Mouse (Mus musculus): ENCODE results near the gene Sec22c. TPM values are rescaled to one million over a fixed set of nuclear protein-coding genes. Genes with fewer than 3 reads are reported as not detected.

Gene Sec22c
- total RNA-seq (2021), result 1 to 10 TPM; 6.0 to 8.8 TPM
- long read RNA-seq, experiment 1, partial matches to known transcripts, result 0 of 4 reads
- long read RNA-seq, experiment 1, other reads (novel, unspliced or antisense), result 4 of 4 reads
- long read RNA-seq, experiment 2, partial matches to known transcripts, result 0 of 3 reads
- long read RNA-seq, experiment 2, other reads (novel, unspliced or antisense), result 3 of 3 reads

GRCm38 (mm10) chr9:121704646-121705625 lies at the start of gene Sec22c:
Gene Sec22c, minus strand, starts transcription at chr9:121705490.
- DNase-seq (ENCODE audit: low spot score in 2 of 2), result peak; percentile 76 to 79

GRCm38 (mm10) chr9:121754624-121755023 lies 49.3 kb upstream of the Sec22c start:
- no peak for DNase-seq (ENCODE audit: low spot score in 2 of 2)

DNA sequence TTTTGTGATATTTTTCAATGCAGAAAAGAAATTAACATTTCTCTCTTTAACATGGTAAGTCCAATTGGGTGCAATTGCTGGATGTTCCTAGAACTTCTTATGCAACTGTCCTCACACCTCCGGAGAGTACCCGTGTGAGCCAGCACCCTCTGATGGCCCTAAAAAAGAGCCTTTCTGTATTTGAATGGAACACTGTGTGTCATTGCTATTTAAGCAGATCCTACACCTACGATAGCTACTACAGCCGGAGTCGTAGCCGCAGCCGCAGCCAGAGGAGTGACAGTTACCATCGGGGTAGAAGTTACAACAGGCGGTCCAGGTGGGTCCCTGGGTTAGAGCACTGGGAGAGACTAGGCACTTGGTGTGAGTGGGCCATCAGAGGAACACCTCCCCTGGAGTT lies 47.5 kb upstream of the Sec22c start:
- DNase-seq (ENCODE audit: low spot score in 2 of 2), result no peak

GRCm38 (mm10) chr9:121744051-121744450 lies 38.8 kb upstream of the Sec22c start:
- no peak for DNase-seq (ENCODE audit: low spot score in 2 of 2)

DNA sequence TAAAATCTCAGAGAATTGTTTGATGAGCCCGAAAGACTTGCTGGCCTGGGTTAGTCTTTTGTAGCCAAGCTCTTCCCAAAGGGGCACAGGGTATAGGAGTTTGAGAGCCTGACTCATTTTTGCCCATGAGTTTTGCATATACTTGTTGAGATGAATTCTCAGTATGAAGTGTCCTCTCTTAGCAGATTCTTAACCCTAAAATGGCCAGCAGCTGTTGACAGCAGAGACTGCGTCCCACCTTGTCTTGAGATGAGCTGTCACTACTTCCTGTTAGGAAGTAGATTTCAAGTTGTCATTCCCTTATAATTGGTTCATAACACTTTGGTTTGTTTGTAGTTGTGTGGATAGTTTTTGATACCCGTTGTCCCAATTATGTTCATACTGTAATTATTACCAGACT lies 35.9 kb upstream of the Sec22c start:
- no peak for DNase-seq (ENCODE audit: low spot score in 2 of 2)

GRCm38 (mm10) chr9:121740490-121740889 lies 35.2 kb upstream of the Sec22c start:
- no peak for DNase-seq (ENCODE audit: low spot score in 2 of 2)

GRCm38 (mm10) chr9:121719347-121720331 lies 14.3 kb upstream of the Sec22c start:
- no peak for DNase-seq (ENCODE audit: low spot score in 2 of 2)

DNA sequence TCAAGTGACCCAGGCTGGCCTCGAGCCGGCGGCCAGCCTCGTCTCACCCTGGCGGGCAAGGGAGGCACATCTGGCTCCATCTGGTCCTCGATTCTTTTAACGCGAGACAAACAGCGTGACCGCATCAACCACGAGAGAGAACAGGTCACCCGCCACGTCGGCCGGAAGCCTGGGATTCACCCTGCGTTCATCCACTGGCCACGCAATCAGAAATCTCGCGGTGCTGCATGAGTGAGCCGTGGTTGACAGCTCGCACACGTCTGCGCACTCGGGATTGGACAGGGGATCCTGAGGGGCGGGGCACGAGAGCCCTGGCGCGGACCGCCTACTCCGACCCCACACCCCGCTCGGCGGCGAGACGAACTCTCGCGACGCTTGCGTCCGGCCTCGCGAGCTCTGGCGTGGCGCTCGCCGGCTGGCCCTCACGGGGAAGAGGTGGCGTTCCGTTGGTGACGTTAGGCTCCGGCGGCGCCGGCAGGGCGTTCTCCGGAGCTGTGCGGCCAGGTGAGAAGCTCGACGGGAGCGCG lies 13.6 kb upstream of the Sec22c start, which contains the start of gene Nktr:
Gene Nktr, plus strand, starts transcription at position 378 of the 527 bp plus-strand sequence.
- peak; percentile 88 to 93 for DNase-seq (ENCODE audit: low spot score in 2 of 2)

DNA sequence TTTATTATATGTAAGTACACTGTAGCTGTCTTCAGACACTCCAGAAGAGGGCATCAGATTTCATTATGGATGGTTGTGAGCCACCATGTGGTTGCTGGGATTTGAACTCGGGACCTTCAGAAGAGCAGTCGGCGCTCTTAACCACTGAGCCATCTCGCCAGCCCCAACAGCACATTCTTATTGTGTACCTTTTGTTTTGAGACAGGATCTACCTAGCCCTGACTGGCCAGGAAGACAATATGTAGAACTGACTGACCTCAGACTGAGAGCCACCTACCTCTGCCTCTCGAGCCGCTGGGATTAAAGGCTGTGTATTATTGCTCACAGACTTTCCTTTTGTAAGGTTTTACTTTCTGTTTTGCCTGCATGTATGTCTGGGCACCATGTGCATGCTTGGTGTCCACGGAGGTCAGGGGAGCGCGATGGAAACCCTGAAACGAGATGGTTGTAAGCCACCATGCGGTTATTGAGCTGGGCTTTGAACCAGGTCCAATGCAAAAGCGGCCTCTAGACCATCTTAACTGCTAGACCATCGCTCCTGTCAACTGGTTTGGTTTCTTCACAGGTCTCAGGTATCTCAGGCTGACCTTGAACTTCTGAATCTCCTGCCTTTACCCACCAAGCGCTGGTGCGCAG lies 12.9 kb upstream of the Sec22c start:
- no peak for DNase-seq (ENCODE audit: low spot score in 2 of 2)

GRCm38 (mm10) chr9:121717048-121717447 lies 11.8 kb upstream of the Sec22c start:
- DNase-seq (ENCODE audit: low spot score in 2 of 2), result no peak

DNA sequence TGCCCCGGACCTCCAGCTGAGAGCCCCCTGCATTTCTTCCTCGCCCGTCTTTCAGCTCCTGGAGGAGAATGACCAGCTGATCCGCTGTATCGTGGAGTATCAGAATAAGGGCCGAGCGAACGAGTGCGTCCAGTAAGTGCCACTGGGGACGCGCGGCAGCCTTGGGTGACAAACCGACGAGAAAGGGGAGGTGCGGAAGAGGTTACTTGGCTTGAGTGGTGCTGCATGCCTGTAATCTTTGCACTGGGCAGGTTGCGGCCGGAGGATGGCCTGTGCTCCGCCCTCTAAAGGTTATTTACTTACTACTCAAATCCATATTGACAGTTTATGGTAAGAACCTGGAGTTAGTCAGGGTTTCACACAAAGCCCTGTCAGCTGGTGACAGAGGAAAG lies 5.3 kb upstream of the Sec22c start:
- no peak for DNase-seq (ENCODE audit: low spot score in 2 of 2)

GRCm38 (mm10) chr9:121709898-121710583 lies 4.8 kb upstream of the Sec22c start, which contains the start of gene Ss18l2:
Gene Ss18l2, plus strand, starts transcription at chr9:121710329.
- DNase-seq (ENCODE audit: low spot score in 2 of 2), result peak; percentile 74 to 92

DNA sequence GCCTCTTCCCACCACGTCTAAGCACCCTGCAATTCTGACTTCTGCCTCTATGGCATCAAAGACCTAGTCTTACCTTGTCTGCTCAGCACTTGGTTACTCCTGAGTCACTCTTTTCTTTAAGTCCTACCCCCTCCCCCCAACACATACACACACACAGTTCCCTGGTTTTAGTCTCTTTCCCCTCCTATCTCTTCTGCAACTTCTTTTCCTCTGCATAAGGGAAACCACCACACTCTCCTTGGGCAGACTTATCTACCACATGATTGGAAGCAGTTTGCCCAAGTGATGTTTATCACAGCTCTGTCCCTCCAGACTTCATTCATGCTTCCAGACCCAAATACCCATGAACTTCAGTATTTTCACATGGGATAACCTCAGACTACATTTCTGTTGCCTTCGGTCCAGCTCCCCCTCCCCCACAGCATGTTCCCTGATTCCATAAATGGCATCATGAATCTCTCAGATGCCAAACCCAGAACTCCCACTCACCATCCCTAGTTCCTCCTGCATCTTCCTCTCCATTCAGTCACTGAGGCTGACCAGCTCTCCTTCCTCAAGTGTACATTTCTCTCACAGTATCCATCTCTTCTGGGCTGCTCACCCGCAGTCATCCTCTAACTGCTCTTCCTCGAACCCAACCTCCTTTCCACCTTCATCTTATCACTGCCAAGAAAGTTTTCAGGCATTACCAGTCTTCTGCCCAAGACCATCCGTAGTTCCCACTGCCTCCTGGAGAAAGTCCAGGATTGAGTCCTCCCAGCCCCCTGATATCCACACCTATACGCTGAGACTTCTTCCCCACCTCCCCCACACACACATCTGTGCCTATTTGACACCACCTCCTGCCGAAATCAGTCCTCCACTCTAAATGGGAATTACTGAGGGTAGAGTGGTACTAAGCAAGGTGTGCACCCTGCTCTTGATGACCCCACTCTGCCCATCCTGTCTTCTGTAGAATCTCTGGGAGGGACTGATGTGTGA lies 3.5 kb upstream of the Sec22c start:
- no peak for DNase-seq (ENCODE audit: low spot score in 2 of 2)

DNA sequence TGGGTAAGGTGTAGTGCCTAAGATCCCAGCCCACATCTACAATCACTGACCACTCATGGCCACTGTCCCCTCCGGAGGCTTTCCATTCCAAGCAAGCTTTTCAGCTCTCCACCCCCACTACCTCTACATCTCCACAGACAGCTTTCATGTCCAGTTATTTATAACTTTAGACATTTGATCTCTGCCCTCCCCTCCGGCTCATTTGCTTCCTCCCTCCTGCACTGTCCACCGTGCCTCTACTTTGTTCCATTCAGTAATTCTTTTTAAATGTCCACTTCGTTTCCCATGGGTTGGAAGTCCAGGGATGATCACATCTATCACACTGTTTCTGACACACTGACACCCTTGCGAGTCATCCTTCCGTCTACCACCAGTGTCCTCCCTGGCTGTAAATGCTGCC lies 2.5 kb upstream of the Sec22c start:
- DNase-seq (ENCODE audit: low spot score in 2 of 2), result no peak

DNA sequence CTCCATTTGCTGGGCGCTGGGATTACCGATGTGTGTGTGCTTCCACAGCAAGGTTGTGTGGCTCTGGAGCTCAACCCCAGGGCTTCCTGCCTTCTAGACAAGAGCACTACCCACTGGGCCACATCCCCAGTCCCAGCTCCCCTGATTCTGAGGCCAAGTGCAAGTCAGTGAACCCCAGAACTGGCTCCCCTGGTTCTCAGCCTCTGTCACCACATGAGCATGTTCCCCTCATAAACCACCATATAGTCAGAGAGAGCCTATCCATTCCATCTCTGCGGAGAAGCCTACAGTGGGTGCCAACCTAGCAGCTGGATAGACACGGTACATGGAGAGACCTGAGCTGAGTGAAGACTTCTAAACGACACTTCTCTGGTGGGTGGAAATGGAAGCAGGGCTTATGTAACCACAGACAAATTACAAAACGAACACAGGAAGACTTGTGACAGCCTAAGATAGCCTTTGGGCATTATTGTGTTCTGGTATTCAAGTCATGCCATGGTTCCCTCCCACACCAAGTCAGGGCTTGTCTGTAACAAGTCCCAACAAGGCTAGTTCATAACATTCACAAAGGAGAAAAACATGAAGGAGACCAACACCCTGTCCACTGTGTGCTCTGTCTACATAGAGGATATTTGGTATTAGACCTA lies 862 bp upstream of the Sec22c start:
- DNase-seq (ENCODE audit: low spot score in 2 of 2), result no peak

DNA sequence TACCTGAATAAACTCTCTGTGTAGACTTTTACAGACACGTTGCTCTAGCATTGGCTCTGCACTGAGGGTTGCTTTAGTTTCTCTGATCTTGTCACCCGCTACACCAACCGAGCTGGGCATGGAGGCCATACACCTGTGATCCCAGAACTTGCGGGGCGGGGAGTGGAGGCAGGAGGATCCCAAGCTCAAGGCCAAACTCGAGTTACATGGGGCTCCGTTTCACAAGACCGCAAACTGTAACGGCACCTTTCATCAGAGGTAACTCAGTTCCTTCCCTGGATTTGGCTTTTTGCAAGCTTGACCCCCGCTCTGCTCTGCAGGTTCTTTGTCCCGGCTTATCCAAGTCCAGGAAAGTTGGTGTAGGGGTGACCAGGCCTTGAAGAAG lies 1.0 kb downstream of the Sec22c start:
- DNase-seq (ENCODE audit: low spot score in 2 of 2), result no peak

GRCm38 (mm10) chr9:121697150-121698049 lies 7.9 kb downstream of the Sec22c start:
- peak; percentile 42 to 51 for DNase-seq (ENCODE audit: low spot score in 2 of 2)

Data from adrenal gland, postnatal 4 days (tissue).